Mouse (Mus musculus): ENCODE data around the gene Gpam.

Gpam gene

GRCm38 (mm10) chr19:55138506-55138905, 11.5 kb upstream of the Gpam start:
- DNase-seq (ENCODE audit: low spot score) = no peak

- DNase-seq (ENCODE audit: low spot score) = peak; percentile 42
Observed at GRCm38 (mm10) chr19:55137884-55138283, 10.8 kb upstream of the Gpam start.

- no peak for DNase-seq (ENCODE audit: low spot score)
Observed at GRCm38 (mm10) chr19:55136693-55137427, 9.8 kb upstream of the Gpam start.

- DNase-seq (ENCODE audit: low spot score) = no peak
Observed at GRCm38 (mm10) chr19:55135918-55136317, 8.9 kb upstream of the Gpam start.

- no peak for DNase-seq (ENCODE audit: low spot score)
Observed at GRCm38 (mm10) chr19:55134521-55134920, 7.5 kb upstream of the Gpam start.

- no peak for DNase-seq (ENCODE audit: low spot score)
Observed at GRCm38 (mm10) chr19:55132476-55132875, 5.4 kb upstream of the Gpam start.

GRCm38 (mm10) chr19:55131747-55132146, 4.7 kb upstream of the Gpam start:
- no peak for DNase-seq (ENCODE audit: low spot score)

GRCm38 (mm10) chr19:55128469-55128868, 1.4 kb upstream of the Gpam start:
- DNase-seq (ENCODE audit: low spot score) = no peak

GRCm38 (mm10) chr19:55125456-55125855, 1.6 kb downstream of the Gpam start:
- no peak for DNase-seq (ENCODE audit: low spot score)

- peak; percentile 67 for DNase-seq (ENCODE audit: low spot score)
Observed at GRCm38 (mm10) chr19:55123001-55123536, 4.0 kb downstream of the Gpam start.

- peak; percentile 58 for DNase-seq (ENCODE audit: low spot score)
Observed at GRCm38 (mm10) chr19:55122351-55122980, 4.6 kb downstream of the Gpam start.

GRCm38 (mm10) chr19:55121836-55122235, 5.2 kb downstream of the Gpam start:
- DNase-seq (ENCODE audit: low spot score) = no peak

GRCm38 (mm10) chr19:55120518-55121244, 6.4 kb downstream of the Gpam start:
- DNase-seq (ENCODE audit: low spot score) = no peak

- DNase-seq (ENCODE audit: low spot score) = no peak
Observed at GRCm38 (mm10) chr19:55119541-55119940, 7.5 kb downstream of the Gpam start.

GRCm38 (mm10) chr19:55117991-55118390, 9.0 kb downstream of the Gpam start:
- no peak for DNase-seq (ENCODE audit: low spot score)

- no peak for DNase-seq (ENCODE audit: low spot score)
Observed at GRCm38 (mm10) chr19:55117059-55117815, 9.8 kb downstream of the Gpam start.

GRCm38 (mm10) chr19:55115532-55115931, 11.5 kb downstream of the Gpam start:
- DNase-seq (ENCODE audit: low spot score) = no peak

- DNase-seq (ENCODE audit: low spot score) = no peak
Observed at GRCm38 (mm10) chr19:55114825-55115395, 12.1 kb downstream of the Gpam start.

GRCm38 (mm10) chr19:55107896-55108295, 19.1 kb downstream of the Gpam start:
- peak; percentile 27 for DNase-seq (ENCODE audit: low spot score)

- no peak for DNase-seq (ENCODE audit: low spot score)
Observed at GRCm38 (mm10) chr19:55105969-55106368, 21.1 kb downstream of the Gpam start.

- DNase-seq (ENCODE audit: low spot score) = peak; percentile 12
Observed at GRCm38 (mm10) chr19:55103081-55103830, 23.8 kb downstream of the Gpam start.
